Comparison of ENCODE assay signal across 27 mouse cellular contexts in the genomic region with DNA sequence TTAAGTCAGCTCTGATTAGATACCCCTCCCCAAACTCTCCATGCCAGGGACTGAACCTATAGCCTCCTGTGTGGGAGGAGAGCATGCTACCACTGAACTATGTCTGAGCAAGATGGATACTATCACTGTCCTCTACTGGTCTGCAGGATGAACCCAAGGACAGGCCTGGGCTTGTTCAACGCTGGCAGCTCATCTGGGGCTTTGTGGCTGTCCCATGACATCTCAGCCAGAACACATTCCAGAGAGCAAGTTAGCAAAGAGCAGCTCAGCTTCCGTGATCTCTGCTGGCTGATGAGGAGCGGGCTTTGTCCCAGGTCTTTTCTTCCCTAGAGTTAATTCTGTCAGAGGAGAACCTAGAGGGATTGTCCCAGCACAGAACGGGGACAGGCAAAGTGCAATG. TPM values are rescaled to one million over a fixed set of nuclear protein-coding genes. Genes with fewer than 3 reads are reported as not detected.
DNase-seq lines count a peak whose midpoint lies in the region; TF ChIP-seq lines count a peak whose summit lies in the region.
"Had no signal": no experiment of that assay in that cellular context is flagged by ENCODE, and none has a peak within 500 bp of the region (broad histone marks: within the 10 kb centered on the region; RNA-seq: fewer than 3 reads in every experiment).

No protein-coding gene starts in this region.

- H3K27me3 ChIP-seq in heart, embryonic 10.5 days (ENCODE audit: insufficient read depth, poor library complexity, severe bottlenecking): no peaks in the 10 kb centered on the region
- H3K27me3 ChIP-seq in ES-Bruce4 (ENCODE audit: control insufficient read depth, insufficient read depth, low read length, poor library complexity, severe bottlenecking): no peaks in the 10 kb centered on the region
- H3K27me3 ChIP-seq: forebrain, embryonic 13.5 days; hindbrain, embryonic 13.5 days; limb, embryonic 15.5 days; midbrain, embryonic 15.5 days; neural tube, embryonic 15.5 days had no signal

- WGBS in heart, embryonic 10.5 days: 53% methylated on average over 4 of the region's 4 CpGs

- intact Hi-C loops in heart, postnatal 36 days (cut with DNase I): no loop called here
- intact Hi-C loops in left cerebral cortex, postnatal 4 days (cut with DNase I): no loop called here

- TF ChIP-seq POLR2A in ES-Bruce4 (IDR thresholded peaks at IDR 0.05; ENCODE audit: insufficient read depth, low read length): no peak
- TF ChIP-seq POLR2A in embryonic fibroblast, embryonic 13.5 days (IDR thresholded peaks at IDR 0.05; ENCODE audit: low read depth, low read length): no peak

- peaks cover 24% of the 10 kb centered on the region for H3K4me1 ChIP-seq in heart, embryonic 10.5 days
- no peaks in the 10 kb centered on the region for H3K4me1 ChIP-seq in ES-Bruce4 (ENCODE audit: control insufficient read depth, insufficient read depth, low read length)
- no peaks in the 10 kb centered on the region for H3K4me1 ChIP-seq in embryonic fibroblast, embryonic 13.5 days (ENCODE audit: control insufficient read depth, insufficient read depth, low read length)
- H3K4me1 ChIP-seq: forebrain, embryonic 13.5 days; limb, embryonic 10.5 days; limb, embryonic 15.5 days; liver, embryonic 13.5 days; midbrain, embryonic 10.5 days; midbrain, embryonic 15.5 days had no signal

- H3K9me3 ChIP-seq in heart, embryonic 10.5 days: no peaks in the 10 kb centered on the region
- H3K9me3 ChIP-seq in ES-Bruce4 (replicated peaks; ENCODE audit: control insufficient read depth, insufficient read depth, low read length, poor library complexity, severe bottlenecking): no peaks in the 10 kb centered on the region
- H3K9me3 ChIP-seq: forebrain, embryonic 13.5 days; hindbrain, embryonic 13.5 days; limb, embryonic 10.5 days; limb, embryonic 15.5 days; liver, embryonic 13.5 days; midbrain, embryonic 10.5 days; midbrain, embryonic 15.5 days; neural tube, embryonic 15.5 days had no signal

- 0 out of 2 replicates have a peak, but pooled peaks have one; percentile 13 for TF ChIP-seq EP300 in ES-Bruce4 (IDR thresholded peaks at IDR 0.05; ENCODE audit: insufficient read depth, low read depth, low read length)

- TF ChIP-seq CTCF in ES-Bruce4 (IDR thresholded peaks at IDR 0.05; ENCODE audit: low read depth, low read length): no peak
- no peak for TF ChIP-seq CTCF in embryonic fibroblast, embryonic 13.5 days (IDR thresholded peaks at IDR 0.05; ENCODE audit: borderline replicate concordance, insufficient read depth, low read length)

- H3K27ac ChIP-seq in heart, embryonic 10.5 days: peak overlapping the region; percentile 29; the same call in 1 of the 2 replicates
- no peak overlapping the region for H3K27ac ChIP-seq in ES-Bruce4 (ENCODE audit: insufficient read depth, low read length)
- H3K27ac ChIP-seq in embryonic fibroblast, embryonic 13.5 days (ENCODE audit: insufficient read depth, low read length): peak overlapping the region; percentile 48
- H3K27ac ChIP-seq: forebrain, embryonic 13.5 days; hindbrain, embryonic 13.5 days; kidney, postnatal 0 days; limb, embryonic 10.5 days; limb, embryonic 15.5 days; liver, embryonic 13.5 days; midbrain, embryonic 10.5 days; midbrain, embryonic 15.5 days; neural tube, embryonic 15.5 days; stomach, postnatal 0 days had no signal

- no peaks in the 10 kb centered on the region for H3K36me3 ChIP-seq in heart, embryonic 10.5 days
- no peaks in the 10 kb centered on the region for H3K36me3 ChIP-seq in ES-Bruce4 (ENCODE audit: control insufficient read depth, insufficient read depth, low read length, poor library complexity, severe bottlenecking)
- H3K36me3 ChIP-seq: hindbrain, embryonic 13.5 days; limb, embryonic 10.5 days; limb, embryonic 15.5 days; liver, embryonic 13.5 days; midbrain, embryonic 10.5 days; midbrain, embryonic 15.5 days; neural tube, embryonic 15.5 days had no signal

- DNase-seq in heart, embryonic 10.5 days (ENCODE audit: low spot score): no peak
- no peak for DNase-seq in heart, postnatal 36 days
- peak; percentile 2 for DNase-seq in ovary, postnatal 36 days (ENCODE audit: low spot score)
- no peak for DNase-seq in ovary, adult 18-20 months (ENCODE audit: low spot score)
- DNase-seq in left cerebral cortex, postnatal 4 days: no peak
- DNase-seq: adrenal gland, postnatal 25 days; cerebellum, adult 18-20 months; cerebellum, postnatal 10 days; heart, postnatal 4 days; kidney, adult 8-10 months; layer of hippocampus, postnatal 36 days; liver, embryonic 13.5 days; lung, embryonic 14.5 days; right cerebral cortex, adult 18-20 months; right cerebral cortex, postnatal 4 days; thymus, postnatal 4 days had no signal

- H3K4me3 ChIP-seq in heart, embryonic 10.5 days: no peak overlapping the region
- H3K4me3 ChIP-seq in ES-Bruce4 (ENCODE audit: low read depth, low read length): no peak overlapping the region
- no peak overlapping the region for H3K4me3 ChIP-seq in embryonic fibroblast, embryonic 13.5 days (ENCODE audit: insufficient read depth, low read length)
- H3K4me3 ChIP-seq: forebrain, embryonic 13.5 days; hindbrain, embryonic 13.5 days; limb, embryonic 10.5 days; limb, embryonic 15.5 days; liver, embryonic 13.5 days; midbrain, embryonic 10.5 days; midbrain, embryonic 15.5 days; neural tube, embryonic 15.5 days had no signal

- no peak overlapping the region for H3K9ac ChIP-seq in ES-Bruce4 (ENCODE audit: low read depth, poor library complexity, severe bottlenecking)
- H3K9ac ChIP-seq: forebrain, embryonic 13.5 days; hindbrain, embryonic 13.5 days; limb, embryonic 15.5 days; liver, embryonic 13.5 days; lung, embryonic 14.5 days; midbrain, embryonic 15.5 days; neural tube, embryonic 15.5 days had no signal

RNA-seq across cellular contexts. Expression of gene Rgs10, which starts 55.6 kb away (rescaled TPM):
- 16.4 and 19.3 TPM in 2 replicates for polyA plus RNA-seq in heart, embryonic 10.5 days (2016; fragmentation: Nextera tagmentation; extraction: Ambion mirVana)
- total RNA-seq in heart, postnatal 36 days (2021): 10 to 100 TPM in 1 of 2 experiments, 1 to 10 TPM in 1; 9.5 to 12.1 TPM
- polyA plus RNA-seq in ES-Bruce4 (2011; ENCODE audit: insufficient read depth, insufficient read length, low read depth, missing spikeins): 6.0 and 6.3 TPM in 2 replicates
- 15.8 and 26.6 TPM in 2 replicates for polyA plus RNA-seq in embryonic fibroblast, embryonic 13.5 days (2011; ENCODE audit: insufficient read length, low read depth, missing spikeins)
- 10 to 100 TPM; 34.3 to 41.2 TPM for total RNA-seq in left cerebral cortex, postnatal 4 days (2021)
